Mouse (Mus musculus) MEL (cell line): Measurements from ENCODE around the gene Kalrn. TPM values are rescaled to one million over a fixed set of nuclear protein-coding genes. Genes with fewer than 3 reads are reported as not detected.

ENCODE experiments used
- DNase-seq: peaks from one replicate; pipeline ENCODE4 v3.0.0; 2011; ENCODE audit warnings: low read depth, low spot score
- H3K27ac ChIP-seq: 2 replicates; pipeline ENCODE4 v1.5.1; 2012; ENCODE audit warnings: low read depth, mild to moderate bottlenecking, control low read depth, low read length, moderate library complexity; ENCODE audit not compliant: control insufficient read depth
- H3K27me3 ChIP-seq, 2 experiments: fragments of 150-350 bp in 1 of 2; sonication (generic) in 1 of 2; 2 replicates each; pipeline ENCODE4 v1.6.1; 2012; ENCODE audit warnings: low read length in 2 of 2, mild to moderate bottlenecking in 2 of 2, improper control_type of control experiment in 1 of 2, moderate library complexity in 1 of 2; ENCODE audit not compliant: insufficient read depth in 2 of 2, control insufficient read depth in 1 of 2
- H3K36me3 ChIP-seq, 2 experiments: 2 replicates each; pipeline ENCODE4 v1.6.1; 2012 to 2014; ENCODE audit warnings: low read length in 2 of 2, improper control_type of control experiment in 1 of 2, inconsistent platforms in 1 of 2, mild to moderate bottlenecking in 1 of 2; ENCODE audit not compliant: insufficient read depth in 2 of 2, control insufficient read depth in 1 of 2
- H3K4me1 ChIP-seq, 2 experiments: fragments of 150-350 bp in 1 of 2; sonication (generic) in 1 of 2; 2 replicates each; pipeline ENCODE4 v1.6.1; 2012; ENCODE audit warnings: low read length in 2 of 2, improper control_type of control experiment in 1 of 2, mild to moderate bottlenecking in 1 of 2; ENCODE audit not compliant: insufficient read depth in 2 of 2, control insufficient read depth in 1 of 2
- H3K4me3 ChIP-seq, 2 experiments: fragments of 150-350 bp in 1 of 2; sonication (generic) in 1 of 2; 2 replicates each; pipeline ENCODE4 v1.5.1; 2012; ENCODE audit warnings: low read depth in 2 of 2, low read length in 2 of 2, mild to moderate bottlenecking in 2 of 2, moderate library complexity in 2 of 2, control low read depth in 1 of 2, improper control_type of control experiment in 1 of 2; ENCODE audit not compliant: control insufficient read depth in 1 of 2, insufficient read depth in 1 of 2
- H3K79me2 ChIP-seq: 2 replicates; pipeline ENCODE4 v1.6.1; 2012; ENCODE audit warnings: mild to moderate bottlenecking, low read length, moderate library complexity; ENCODE audit not compliant: control insufficient read depth, poor library complexity, insufficient read depth
- H3K9ac ChIP-seq: 2 replicates; pipeline ENCODE4 v1.6.1; 2012; ENCODE audit warnings: low read depth, mild to moderate bottlenecking, control low read depth, low read length, moderate library complexity; ENCODE audit not compliant: control insufficient read depth, poor library complexity, severe bottlenecking
- H3K9me3 ChIP-seq: fragments of 150-350 bp; sonication (generic); replicated peaks from 2 replicates; pipeline ENCODE4 v1.6.1; 2012; ENCODE audit warnings: mild to moderate bottlenecking, low read length, improper control_type of control experiment, moderate library complexity; ENCODE audit not compliant: insufficient read depth
- CHD1 ChIP-seq: IDR thresholded peaks from 2 replicates; pipeline ENCODE4 v1.6.1; 2012; ENCODE audit warnings: low read depth, mild to moderate bottlenecking, inconsistent platforms, low read length, improper control_type of control experiment
- CHD2 ChIP-seq: IDR thresholded peaks from 2 replicates; pipeline ENCODE4 v1.6.1; 2011; ENCODE audit warnings: low read length, improper control_type of control experiment
- CTCF ChIP-seq, 3 experiments: IDR thresholded peaks in 2 of 3; conservative IDR thresholded peaks in 1 of 3; 2 replicates each; pipeline ENCODE4 v1.5.1; 2011 to 2012; ENCODE audit warnings: low read length in 3 of 3, low read depth in 2 of 3, mild to moderate bottlenecking in 2 of 3, improper control_type of control experiment in 1 of 3, inconsistent platforms in 1 of 3, mixed read lengths in 1 of 3, moderate library complexity in 1 of 3; ENCODE audit not compliant: control insufficient read depth in 1 of 3, insufficient read depth in 1 of 3, poor library complexity in 1 of 3, severe bottlenecking in 1 of 3
- ELF1 ChIP-seq: IDR thresholded peaks from 2 replicates; pipeline ENCODE4 v1.6.1; 2014; ENCODE audit warnings: low read depth, mild to moderate bottlenecking, inconsistent platforms, low read length, improper control_type of control experiment, moderate library complexity
- GATA1 ChIP-seq: IDR thresholded peaks from 2 replicates; pipeline ENCODE4 v1.6.1; 2011; ENCODE audit warnings: low read depth, low read length, improper control_type of control experiment
- MAX ChIP-seq: IDR thresholded peaks from 2 replicates; pipeline ENCODE4 v1.6.1; 2011; ENCODE audit warnings: low read length, improper control_type of control experiment
- MAZ ChIP-seq: IDR thresholded peaks from 2 replicates; pipeline ENCODE4 v1.6.1; 2012; ENCODE audit warnings: low read depth, mild to moderate bottlenecking, inconsistent platforms, low read length, improper control_type of control experiment
- MXI1 ChIP-seq: IDR thresholded peaks from 2 replicates; pipeline ENCODE4 v1.6.1; 2011; ENCODE audit warnings: mild to moderate bottlenecking, low read depth, low read length, improper control_type of control experiment
- NELFE ChIP-seq: IDR thresholded peaks from 2 replicates; pipeline ENCODE4 v1.6.1; 2011; ENCODE audit warnings: low read depth, low read length, improper control_type of control experiment
- RAD21 ChIP-seq: IDR thresholded peaks from 2 replicates; pipeline ENCODE4 v1.6.1; 2011; ENCODE audit warnings: mild to moderate bottlenecking, low read depth, low read length, improper control_type of control experiment
- RCOR1 ChIP-seq: IDR thresholded peaks from 2 replicates; pipeline ENCODE4 v1.6.1; 2012; ENCODE audit warnings: low read depth, mild to moderate bottlenecking, inconsistent platforms, low read length, improper control_type of control experiment
- SIN3A ChIP-seq: IDR thresholded peaks from 2 replicates; pipeline ENCODE4 v1.6.1; 2012; ENCODE audit warnings: low read length, improper control_type of control experiment, inconsistent platforms
- SMC3 ChIP-seq: IDR thresholded peaks from 2 replicates; pipeline ENCODE4 v1.6.1; 2011; ENCODE audit warnings: low read depth, low read length, improper control_type of control experiment
- UBTF ChIP-seq: IDR thresholded peaks from 2 replicates; pipeline ENCODE4 v1.6.1; 2012; ENCODE audit warnings: low read depth, mild to moderate bottlenecking, inconsistent platforms, low read length, improper control_type of control experiment, moderate library complexity, borderline replicate concordance; ENCODE audit not compliant: insufficient read depth
- USF1 ChIP-seq: IDR thresholded peaks from 2 replicates; pipeline ENCODE4 v1.6.1; 2014; ENCODE audit warnings: low read depth, mild to moderate bottlenecking, inconsistent platforms, low read length, improper control_type of control experiment, moderate library complexity
- ZC3H11A ChIP-seq: IDR thresholded peaks from 2 replicates; pipeline ENCODE4 v1.6.1; 2012; ENCODE audit warnings: low read depth, mild to moderate bottlenecking, inconsistent platforms, low read length, improper control_type of control experiment
- ZKSCAN1 ChIP-seq: IDR thresholded peaks from 2 replicates; pipeline ENCODE4 v1.6.1; 2012; ENCODE audit warnings: low read depth, mild to moderate bottlenecking, inconsistent platforms, low read length, improper control_type of control experiment, moderate library complexity
- polyA plus RNA-seq, 2 experiments: library from polyadenylated mRNA; stranded (reverse) in 1 of 2; unstranded in 1 of 2; fragments of >175 nt in 1 of 2; fragments of >200 nt in 1 of 2; gene quantifications; 2 replicates each; pipeline versions ENCODE4 v1.2.1 to v1.2.4; 2012; ENCODE audit warnings: low replicate concordance in 2 of 2, low read depth in 1 of 2; ENCODE audit not compliant: insufficient read length in 2 of 2, insufficient read depth in 1 of 2, missing spikeins in 1 of 2
- total RNA-seq: library from RNA; depleted of rRNA; stranded (reverse); fragments of 300-350 nt; gene quantifications from 2 replicates; pipeline ENCODE4 v1.2.3, GENCODE M21; 2012

The Kalrn gene
- total and polyA plus RNA-seq, 3 experiments = 10.4 to 11.8 TPM; not detected in 1

GRCm38 (mm10) chr16:34113150-34113549 lies 460.2 kb downstream of the Kalrn start:
- TF ChIP-seq ZKSCAN1 (no peak), GATA1 (no peak), NELFE (no peak), MAZ (no peak), MXI1 (no peak), CHD2 (no peak), ELF1 (no peak), MAX (no peak), UBTF (no peak)
- H3K4me1 ChIP-seq = no peaks in the 10 kb centered on the region; a peak in 1 of 4 replicates
- no peaks in the 10 kb centered on the region for H3K9me3 ChIP-seq
- H3K27me3 ChIP-seq = no peaks in the 10 kb centered on the region
- H3K9ac ChIP-seq = no peak overlapping the region
- DNase-seq = no peak
- H3K36me3 ChIP-seq = 0 out of 4 replicates have a peak, but pooled peaks cover 0 to 2% of the 10 kb centered on the region in 2 experiments
- no peak overlapping the region for H3K27ac ChIP-seq
- no peaks in the 10 kb centered on the region for H3K79me2 ChIP-seq
- H3K4me3 ChIP-seq = no peak overlapping the region

- Histone ChIP-seq H3K9ac (no peak overlapping the region), H3K4me1 (no peaks in the 10 kb centered on the region; a peak in 1 of 4 replicates), H3K79me2 (no peaks in the 10 kb centered on the region), H3K36me3 (0 out of 4 replicates have a peak, but pooled peaks cover 0 to 2% of the 10 kb centered on the region in 2 experiments), H3K27ac (no peak overlapping the region), H3K4me3 (no peak overlapping the region), H3K27me3 (no peaks in the 10 kb centered on the region), H3K9me3 (no peaks in the 10 kb centered on the region)
- peak; percentile 34 for DNase-seq
- TF ChIP-seq ZC3H11A (peak; percentile 58), SIN3A (no peak), RCOR1 (no peak), CTCF (IDR thresholded peaks at IDR 0.05 in 2 of 3, conservative IDR thresholded peaks at IDR 0.05 in 1 of 3; ENCODE audit: control insufficient read depth in 1 of 3, insufficient read depth in 1 of 3, low read depth in 2 of 3, low read length in 3 of 3, poor library complexity in 1 of 3, severe bottlenecking in 1 of 3) (peak; percentile 15 to 68 (median 60); a peak in 4 of 6 replicates), SMC3 (peak; percentile 74), USF1 (no peak), CHD1 (no peak), RAD21 (peak; percentile 65)
These were observed 460.8 kb downstream of the Kalrn start for GRCm38 (mm10) chr16:34112490-34112889.
